Mouse (Mus musculus) intestine, embryonic 16.5 days (tissue): Measurements from ENCODE around the gene Pstpip1. TPM values are rescaled to one million over a fixed set of nuclear protein-coding genes. Genes with fewer than 3 reads are reported as not detected.

ENCODE experiments used
- ATAC-seq: fragments of 200-750 bp; cut with Nextera tagmentation; 2 replicates; pipeline ENCODE4 v1.8.0; 2017; ENCODE audit warnings: moderate TSS enrichment, moderate library complexity
- H3K27ac ChIP-seq: fragments of 300-500 bp; sonication (generic); 2 replicates; pipeline ENCODE4 v1.5.1; 2014; ENCODE audit warnings: mild to moderate bottlenecking, low read length
- H3K27me3 ChIP-seq: fragments of 300-500 bp; sonication (generic); replicated peaks from 2 replicates; pipeline ENCODE4 v1.6.1; 2014; ENCODE audit warnings: low read length, control low read depth, mixed read lengths; ENCODE audit not compliant: control insufficient read depth, insufficient read depth
- H3K36me3 ChIP-seq: fragments of 300-500 bp; sonication (generic); 2 replicates; pipeline ENCODE4 v1.6.1; 2014; ENCODE audit warnings: low read length, control low read depth; ENCODE audit not compliant: control insufficient read depth, insufficient read depth
- H3K4me1 ChIP-seq: fragments of 300-500 bp; sonication (generic); 2 replicates; pipeline ENCODE4 v1.6.1; 2014; ENCODE audit warnings: low read length, control low read depth, mixed read lengths; ENCODE audit not compliant: control insufficient read depth, insufficient read depth
- H3K4me2 ChIP-seq: fragments of 300-500 bp; sonication (generic); 2 replicates; pipeline ENCODE4 v1.6.1; 2014; ENCODE audit warnings: low read depth, low read length, control low read depth
- H3K4me3 ChIP-seq: fragments of 300-500 bp; sonication (generic); 2 replicates; pipeline ENCODE4 v1.5.1; 2014; ENCODE audit warnings: mild to moderate bottlenecking, low read length
- H3K9ac ChIP-seq: fragments of 300-500 bp; sonication (generic); 2 replicates; pipeline ENCODE4 v1.6.1; 2014; ENCODE audit warnings: low read depth, low read length
- H3K9me3 ChIP-seq: fragments of 300-500 bp; sonication (generic); 2 replicates; pipeline ENCODE4 v1.6.1; 2016; ENCODE audit warnings: low read length, control low read depth; ENCODE audit not compliant: control insufficient read depth
- WGBS: fragments of 180-500 bp; shearing (Covaris S2); extraction: QIAGEN DNeasy Blood & Tissue Kit; methylation state at CpG from one replicate; pipeline ENCODE4 v1.1.7; 2014; 5-methylcytosine and 5-hydroxymethylcytosine counted together
- polyA plus RNA-seq: library from polyadenylated mRNA; unstranded; fragments of >200 nt; fragmentation: Nextera tagmentation; extraction: Ambion mirVana; gene quantifications from 2 replicates; pipeline ENCODE4 v1.2.1, GENCODE M21; 2015

Gene Pstpip1
- polyA plus RNA-seq, 1 experiment from 2014 or later: 2.3 TPM

DNA sequence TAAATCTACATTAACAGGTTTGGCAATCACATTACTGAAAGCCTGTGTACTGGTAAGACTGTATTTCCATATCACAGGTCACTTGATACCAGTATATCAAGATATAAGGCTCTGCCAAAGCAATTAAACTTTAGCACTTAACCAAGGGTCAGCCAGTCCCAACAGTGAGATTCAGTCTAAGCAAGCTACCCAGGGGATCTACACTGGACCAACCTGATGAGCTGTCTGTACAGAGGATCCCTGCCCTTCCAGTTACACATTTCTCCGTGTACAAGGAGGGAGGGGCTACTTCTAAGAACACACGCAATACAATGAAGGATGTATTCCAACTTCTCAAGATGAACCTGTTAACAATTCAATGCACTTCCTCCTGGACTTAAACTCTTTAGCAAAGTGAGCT lies 68.3 kb downstream of the Pstpip1 start:
- Histone ChIP-seq H3K4me2 (no peak overlapping the region), H3K36me3 (no peaks in the 10 kb centered on the region)

DNA sequence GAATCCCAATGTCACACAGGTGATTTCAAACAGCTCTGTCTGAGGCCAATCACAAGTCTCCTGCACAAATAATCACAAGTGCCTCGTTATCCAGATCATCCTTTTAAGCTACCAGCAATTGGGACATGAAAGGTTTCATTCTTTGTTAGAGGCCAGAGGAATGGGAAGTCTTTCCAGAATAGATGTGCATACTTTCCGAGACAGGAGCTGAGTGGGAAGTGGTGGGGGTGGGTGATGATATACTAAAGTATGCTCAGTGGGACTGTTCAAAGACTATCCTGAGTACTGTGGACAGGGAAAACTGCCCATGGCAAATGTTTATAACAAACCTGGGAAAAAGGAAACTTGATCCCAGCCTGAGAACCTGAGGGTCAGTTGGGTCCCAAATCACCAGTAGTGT lies 69.7 kb downstream of the Pstpip1 start:
- peaks cover 18% of the 10 kb centered on the region for H3K4me1 ChIP-seq
- H3K9me3 ChIP-seq: no peaks in the 10 kb centered on the region
- H3K4me3 ChIP-seq: peak overlapping the region; percentile 97
- 6% methylated on average over 2 of the region's 2 CpGs for WGBS
- H3K27me3 ChIP-seq: no peaks in the 10 kb centered on the region
- no peak overlapping the region for H3K27ac ChIP-seq
- H3K9ac ChIP-seq: no peak overlapping the region
- ATAC-seq: no peak
- peak overlapping the region; percentile 62 for H3K4me2 ChIP-seq
- H3K36me3 ChIP-seq: no peaks in the 10 kb centered on the region

More for the DNA sequence above, 68.3 kb downstream of the Pstpip1 start:
- Histone ChIP-seq H3K9ac (no peak overlapping the region), H3K4me1 (peaks cover 18% of the 10 kb centered on the region), H3K27me3 (no peaks in the 10 kb centered on the region), H3K9me3 (no peaks in the 10 kb centered on the region), H3K27ac (peak overlapping the region; percentile 32; the same call in 1 of the 2 replicates), H3K4me3 (no peak overlapping the region)
- 40% methylated on average over 2 of the region's 2 CpGs for WGBS
- ATAC-seq: peak; percentile 50

GRCm38 (mm10) chr9:56160341-56161141 lies 70.8 kb downstream of the Pstpip1 start:
- WGBS: under 1% methylated on average over 82 of the region's 82 CpGs
- no peaks in the 10 kb centered on the region for H3K27me3 ChIP-seq
- peaks cover 18% of the 10 kb centered on the region for H3K4me1 ChIP-seq
- H3K4me3 ChIP-seq: peak overlapping the region; percentile 97
- H3K4me2 ChIP-seq: peak overlapping the region; percentile 62
- no peaks in the 10 kb centered on the region for H3K36me3 ChIP-seq
- H3K27ac ChIP-seq: peak overlapping the region; percentile 84
- peak overlapping the region; percentile 97 for H3K9ac ChIP-seq
- no peaks in the 10 kb centered on the region for H3K9me3 ChIP-seq
- peak; percentile 94 for ATAC-seq

DNA sequence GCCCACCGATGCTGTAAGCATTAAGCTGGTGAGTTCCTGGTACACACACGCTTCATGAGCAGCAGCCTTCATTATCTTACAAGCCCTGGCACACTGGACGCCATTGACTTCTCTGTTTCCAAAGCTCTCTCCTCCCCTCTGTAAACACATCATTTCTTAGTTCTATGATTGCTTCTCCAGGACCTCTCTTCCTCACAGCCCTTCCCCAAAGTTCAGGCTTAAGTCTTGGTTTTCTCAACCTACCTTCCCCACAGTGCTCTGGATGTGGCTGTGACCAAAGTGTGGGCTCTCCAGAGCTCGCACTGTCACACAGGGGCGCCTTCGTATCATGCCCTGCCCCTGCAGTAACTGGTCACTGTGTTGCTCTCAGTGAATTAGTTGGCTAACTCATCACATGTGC lies 75.6 kb downstream of the Pstpip1 start, which contains the start of gene Tspan3:
Tspan3 (minus strand) TSS at position 101 of the 400 bp plus-strand sequence.
- ATAC-seq: no peak
- 91% methylated on average over 6 of the region's 6 CpGs for WGBS
- no peak within 1 kb of the TSS for H3K4me3 ChIP-seq

DNA sequence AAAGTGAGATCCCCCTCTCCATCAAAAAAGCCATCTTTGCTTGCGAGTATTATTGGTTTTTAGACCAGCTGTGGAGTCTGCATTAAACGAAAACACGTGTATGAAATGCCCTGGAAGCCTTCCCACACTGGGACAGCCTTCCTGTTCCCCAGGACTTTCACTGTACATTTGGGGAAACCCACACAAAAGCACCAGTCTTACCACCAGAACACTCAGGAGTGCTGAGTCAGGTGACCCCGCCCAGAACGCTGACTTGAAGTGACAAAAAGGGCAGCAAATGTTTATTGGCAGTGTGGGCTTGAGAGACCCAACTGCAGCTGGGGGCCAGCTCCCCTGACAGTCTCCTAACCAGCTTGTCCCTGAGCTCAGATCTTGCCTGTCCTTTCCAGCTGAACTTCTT lies 76.4 kb downstream of the Pstpip1 start:
- Histone ChIP-seq H3K27me3 (no peaks in the 10 kb centered on the region), H3K36me3 (no peaks in the 10 kb centered on the region), H3K4me3 (no peak overlapping the region), H3K9ac (no peak overlapping the region), H3K4me2 (no peak overlapping the region), H3K27ac (no peak overlapping the region), H3K4me1 (no peaks in the 10 kb centered on the region), H3K9me3 (no peaks in the 10 kb centered on the region)
- WGBS: 50% methylated on average over 5 of the region's 5 CpGs
- no peak for ATAC-seq

More for the DNA sequence above, 75.6 kb downstream of the Pstpip1 start, which contains the start of gene Tspan3:
- Histone ChIP-seq H3K27ac (no peak within 1 kb of the TSS), H3K36me3 (no peaks in the 10 kb centered on the region), H3K4me2 (no peak within 1 kb of the TSS), H3K4me1 (no peaks in the 10 kb centered on the region), H3K27me3 (no peaks in the 10 kb centered on the region), H3K9ac (no peak within 1 kb of the TSS), H3K9me3 (no peaks in the 10 kb centered on the region)

GRCm38 (mm10) chr9:56167690-56168089 lies 77.9 kb downstream of the Pstpip1 start:
- no peak overlapping the region for H3K4me2 ChIP-seq
- no peaks in the 10 kb centered on the region for H3K4me1 ChIP-seq
- no peak overlapping the region for H3K4me3 ChIP-seq
- H3K27me3 ChIP-seq: no peaks in the 10 kb centered on the region
- H3K9me3 ChIP-seq: no peaks in the 10 kb centered on the region
- no peak for ATAC-seq
- WGBS: 76% methylated on average over 6 of the region's 6 CpGs
- no peak overlapping the region for H3K9ac ChIP-seq
- H3K36me3 ChIP-seq: no peaks in the 10 kb centered on the region
- H3K27ac ChIP-seq: no peak overlapping the region

DNA sequence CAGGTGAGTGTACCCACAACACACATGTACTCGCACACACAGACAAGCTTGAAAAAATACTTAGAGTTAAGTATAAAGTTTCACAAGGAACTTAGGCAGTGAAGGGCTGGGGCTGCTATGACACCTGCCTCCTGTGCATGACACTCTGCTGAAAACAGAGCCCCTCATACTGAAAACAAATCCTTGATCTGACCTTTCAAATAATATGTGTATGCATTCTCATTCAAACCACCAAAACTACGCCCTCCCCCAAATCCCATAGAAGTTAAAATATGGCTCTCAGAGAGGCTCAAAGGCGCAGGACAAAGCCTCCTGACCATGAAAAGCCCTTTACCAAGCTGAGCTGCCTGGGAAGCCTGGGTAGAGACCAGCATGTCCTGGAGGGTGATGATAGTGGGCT lies 85.6 kb downstream of the Pstpip1 start:
- H3K4me2 ChIP-seq: no peak overlapping the region
- no peak for ATAC-seq
- H3K9me3 ChIP-seq: no peaks in the 10 kb centered on the region
- no peaks in the 10 kb centered on the region for H3K36me3 ChIP-seq
- H3K27ac ChIP-seq: no peak overlapping the region
- WGBS: 83% methylated on average over 3 of the region's 3 CpGs
- H3K4me1 ChIP-seq: peaks cover 6% of the 10 kb centered on the region
- no peaks in the 10 kb centered on the region for H3K27me3 ChIP-seq
- no peak overlapping the region for H3K9ac ChIP-seq
- no peak overlapping the region for H3K4me3 ChIP-seq

- 67% methylated on average over 4 of the region's 4 CpGs for WGBS
- H3K36me3 ChIP-seq: no peaks in the 10 kb centered on the region
These were observed 87.6 kb downstream of the Pstpip1 start for GRCm38 (mm10) chr9:56177354-56177753.

More at GRCm38 (mm10) chr9:56177354-56177753, 87.6 kb downstream of the Pstpip1 start:
- no peak for ATAC-seq
- no peaks in the 10 kb centered on the region for H3K27me3 ChIP-seq
- H3K4me3 ChIP-seq: no peak overlapping the region
- no peak overlapping the region for H3K27ac ChIP-seq
- no peak overlapping the region for H3K4me2 ChIP-seq
- no peak overlapping the region for H3K9ac ChIP-seq
- no peaks in the 10 kb centered on the region for H3K9me3 ChIP-seq
- H3K4me1 ChIP-seq: peaks cover 8% of the 10 kb centered on the region
